Mouse (Mus musculus) hindbrain, embryonic 14.5 days (tissue): Measurements from ENCODE around the gene Shank3. TPM values are rescaled to one million over a fixed set of nuclear protein-coding genes. Genes with fewer than 3 reads are reported as not detected.

Experiments used
- ATAC-seq: fragments of 200-750 bp; cut with Nextera tagmentation; 2 replicates; pipeline ENCODE4 v1.8.0; 2017; ENCODE audit warnings: moderate number of reproducible peaks, mild to moderate bottlenecking, moderate TSS enrichment, moderate library complexity; ENCODE audit not compliant: low FRiP score
- DNase-seq: peaks from one replicate; pipeline ENCODE4 v3.0.0-alpha.2; 2015; ENCODE audit warnings: low spot score
- H3K27ac ChIP-seq: fragments of 300-500 bp; sonication (generic); 2 replicates; pipeline ENCODE4 v1.5.1; 2014; ENCODE audit warnings: mild to moderate bottlenecking, moderate library complexity
- H3K27me3 ChIP-seq: fragments of 300-500 bp; sonication (generic); 2 replicates; pipeline ENCODE4 v1.6.1; 2014; ENCODE audit warnings: mild to moderate bottlenecking, low read length, mixed read lengths; ENCODE audit not compliant: control insufficient read depth, insufficient read depth
- H3K36me3 ChIP-seq: fragments of 300-500 bp; sonication (generic); replicated peaks from 2 replicates; pipeline ENCODE4 v1.6.1; 2014; ENCODE audit not compliant: control insufficient read depth, insufficient read depth
- H3K4me1 ChIP-seq: fragments of 300-500 bp; sonication (generic); replicated peaks from 2 replicates; pipeline ENCODE4 v1.6.1; 2014; ENCODE audit warnings: antibody characterized with exemption, low read length, mixed read lengths; ENCODE audit not compliant: control insufficient read depth, insufficient read depth
- H3K4me2 ChIP-seq: fragments of 300-500 bp; sonication (generic); replicated peaks from 2 replicates; pipeline ENCODE4 v1.6.1; 2014; ENCODE audit warnings: mild to moderate bottlenecking, moderate library complexity
- H3K4me3 ChIP-seq: fragments of 300-500 bp; sonication (generic); replicated peaks from 2 replicates; pipeline ENCODE4 v1.5.1; 2014; ENCODE audit warnings: mild to moderate bottlenecking, low read length
- H3K9ac ChIP-seq: fragments of 300-500 bp; sonication (generic); 2 replicates; pipeline ENCODE4 v1.6.1; 2014
- H3K9me3 ChIP-seq: fragments of 300-500 bp; sonication (generic); 2 replicates; pipeline ENCODE4 v1.6.1; 2016; ENCODE audit warnings: low read length; ENCODE audit not compliant: control insufficient read depth
- WGBS: fragments of 180-500 bp; shearing (Covaris S2); extraction: QIAGEN DNeasy Blood & Tissue Kit; methylation state at CpG from one replicate; pipeline ENCODE4 v1.1.7; 2014; 5-methylcytosine and 5-hydroxymethylcytosine counted together
- polyA plus RNA-seq: library from polyadenylated mRNA; unstranded; fragments of >200 nt; fragmentation: Nextera tagmentation; extraction: Ambion mirVana; gene quantifications from 2 replicates; pipeline ENCODE4 v1.2.1, GENCODE M21; 2014

The Shank3 gene
- polyA plus RNA-seq, 1 experiment from 2014 or later, result 8.6 TPM

DNA sequence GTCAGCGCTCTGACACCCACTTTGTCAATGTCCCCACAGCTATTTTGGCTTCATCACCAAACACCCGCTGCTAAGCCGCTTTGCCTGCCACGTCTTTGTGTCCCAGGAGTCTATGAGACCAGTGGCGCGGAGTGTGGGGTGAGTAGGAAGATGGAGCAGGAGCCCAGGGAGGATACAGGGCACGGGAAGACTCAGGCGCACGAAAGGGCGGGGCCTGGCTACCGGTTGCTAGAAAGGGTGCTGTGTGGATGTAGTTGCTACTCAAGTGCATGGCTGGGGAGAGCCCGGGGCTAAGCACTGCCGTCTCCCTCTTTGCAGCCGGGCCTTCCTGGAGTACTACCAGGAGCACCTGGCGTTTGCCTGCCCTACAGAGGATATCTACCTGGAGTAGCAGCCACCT is 38.1 kb upstream of the Shank3 start:
- WGBS, result 85% methylated on average over 15 of the region's 15 CpGs
- Histone ChIP-seq H3K9ac (no peak overlapping the region), H3K4me2 (no peak overlapping the region), H3K36me3 (peaks cover 82% of the 10 kb centered on the region), H3K27me3 (no peaks in the 10 kb centered on the region), H3K27ac (no peak overlapping the region), H3K4me3 (no peak overlapping the region), H3K4me1 (no peaks in the 10 kb centered on the region), H3K9me3 (no peaks in the 10 kb centered on the region)
- ATAC-seq, result no peak
- no peak for DNase-seq

DNA sequence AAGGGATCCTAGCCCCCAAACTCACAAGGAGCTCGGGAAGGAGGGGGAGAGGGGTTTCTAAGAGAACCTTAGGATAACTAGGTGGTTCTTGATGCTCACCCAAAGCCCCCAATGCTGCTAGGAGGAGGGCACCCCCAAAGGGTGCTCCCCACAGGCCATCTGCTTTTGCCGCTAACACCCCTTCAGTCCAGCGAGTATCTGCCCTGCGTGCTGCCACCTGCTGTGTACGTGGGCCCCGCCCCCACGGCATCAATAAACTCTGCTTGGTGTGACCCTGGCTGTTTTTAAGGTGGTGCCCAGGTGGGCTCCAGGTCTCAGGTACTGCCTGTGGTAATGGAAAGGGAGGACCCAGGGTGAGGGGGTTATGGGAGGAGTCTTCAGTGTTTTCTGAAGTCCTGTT is 37.2 kb upstream of the Shank3 start:
- Histone ChIP-seq H3K4me1 (no peaks in the 10 kb centered on the region), H3K9me3 (no peaks in the 10 kb centered on the region), H3K27me3 (no peaks in the 10 kb centered on the region), H3K4me2 (no peak overlapping the region), H3K27ac (no peak overlapping the region), H3K9ac (no peak overlapping the region), H3K4me3 (no peak overlapping the region), H3K36me3 (peaks cover 73% of the 10 kb centered on the region)
- ATAC-seq (no peak), DNase-seq (no peak)
- 81% methylated on average over 7 of the region's 7 CpGs for WGBS

DNA sequence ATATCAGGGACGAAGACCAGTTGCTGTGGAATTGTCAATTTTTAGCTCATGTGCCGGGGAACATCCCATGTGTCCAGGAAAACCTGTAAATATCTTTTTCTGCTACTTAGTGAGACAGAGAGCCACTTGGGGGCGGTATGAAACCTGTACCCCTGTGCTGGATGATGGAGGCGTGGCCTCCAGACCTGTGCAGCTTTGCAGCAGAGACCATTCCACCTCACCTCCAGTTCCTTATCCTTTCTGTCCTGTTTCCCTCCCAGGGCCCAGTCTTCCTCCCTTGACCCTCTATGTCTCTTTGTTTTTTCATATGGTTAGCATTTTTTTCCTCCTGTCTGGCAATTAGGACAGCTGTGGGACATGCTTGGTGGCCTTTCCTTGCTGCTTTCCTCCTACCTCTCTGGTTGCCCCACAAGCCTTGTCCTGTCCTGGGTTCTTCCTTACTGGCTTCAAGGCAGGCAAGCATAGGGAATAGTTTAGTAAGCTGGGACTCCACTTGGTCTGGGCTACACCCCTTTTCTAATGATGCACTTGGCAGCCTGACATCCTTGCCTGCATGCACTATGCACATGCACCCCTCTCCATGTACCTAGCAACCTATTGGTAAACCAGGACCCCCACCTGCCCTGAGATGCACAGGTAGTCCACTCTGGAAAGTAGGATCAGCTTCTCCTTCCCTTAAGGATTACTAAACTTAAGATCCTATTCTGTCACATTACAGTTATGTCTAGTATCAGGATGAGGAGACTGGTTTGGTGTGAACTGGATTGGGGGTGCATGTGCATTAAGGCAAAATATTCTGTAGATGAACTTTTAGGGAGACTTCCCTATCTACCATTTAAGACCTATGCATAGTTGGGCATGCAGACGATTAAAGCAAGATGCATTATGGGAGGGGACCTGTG is 35.8 kb upstream of the Shank3 start:
- Histone ChIP-seq H3K36me3 (peaks cover 59% of the 10 kb centered on the region), H3K9me3 (no peaks in the 10 kb centered on the region), H3K27me3 (no peaks in the 10 kb centered on the region), H3K4me1 (no peaks in the 10 kb centered on the region), H3K9ac (no peak overlapping the region), H3K4me2 (no peak overlapping the region), H3K4me3 (no peak overlapping the region), H3K27ac (no peak overlapping the region)
- ATAC-seq (no peak), DNase-seq (no peak)
- WGBS, result 70% methylated on average over 5 of the region's 5 CpGs

DNA sequence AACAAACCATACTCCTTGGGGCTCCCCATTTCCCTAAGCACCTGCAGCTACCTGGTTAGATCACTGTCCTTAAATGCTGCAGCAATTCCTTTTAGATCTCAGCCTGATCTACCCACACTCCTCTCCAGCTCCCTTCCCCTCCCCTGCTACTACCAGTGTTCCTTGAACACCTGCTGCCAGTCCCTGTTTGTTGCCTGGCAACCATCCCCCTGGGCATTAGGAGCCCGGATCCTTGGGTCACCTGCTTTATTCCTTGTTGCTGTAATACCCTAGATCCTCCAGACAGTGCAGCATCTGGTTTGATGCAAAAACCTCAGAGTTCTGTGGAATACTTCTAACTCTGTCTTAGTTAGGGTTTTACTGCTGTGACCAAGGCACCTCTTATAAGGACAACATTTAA is 34.4 kb upstream of the Shank3 start:
- H3K27ac ChIP-seq, result no peak overlapping the region
- ATAC-seq (peak; percentile 44; the same call in 1 of the 2 replicates), DNase-seq (peak; percentile 42)
- WGBS, result 7% methylated on average over 1 of the region's 1 CpGs
- peaks cover 46% of the 10 kb centered on the region for H3K36me3 ChIP-seq
- no peak overlapping the region for H3K4me2 ChIP-seq
- no peaks in the 10 kb centered on the region for H3K27me3 ChIP-seq
- H3K4me3 ChIP-seq, result no peak overlapping the region
- no peaks in the 10 kb centered on the region for H3K4me1 ChIP-seq
- no peak overlapping the region for H3K9ac ChIP-seq
- H3K9me3 ChIP-seq, result no peaks in the 10 kb centered on the region

DNA sequence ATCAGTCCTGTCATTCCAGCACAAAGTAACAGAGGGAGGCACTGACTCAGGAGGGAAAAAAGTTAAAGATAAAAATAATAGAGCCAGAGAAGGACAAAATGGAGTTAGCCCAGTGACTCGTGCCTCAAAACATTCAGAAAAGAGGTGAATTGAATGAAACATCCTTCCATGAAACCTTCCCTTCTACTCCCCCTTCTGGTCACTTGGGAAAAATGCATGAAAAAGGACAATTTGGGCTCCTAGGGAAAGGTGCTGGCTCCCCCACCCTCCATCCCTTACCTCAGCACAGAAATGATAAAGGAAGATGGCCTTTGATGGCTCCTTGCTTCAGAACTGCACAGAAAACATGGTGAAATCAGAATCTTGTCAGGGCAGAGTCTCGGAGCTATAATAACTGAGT is 30.8 kb upstream of the Shank3 start:
- Histone ChIP-seq H3K27me3 (no peaks in the 10 kb centered on the region), H3K4me2 (no peak overlapping the region), H3K9me3 (no peaks in the 10 kb centered on the region), H3K36me3 (peaks cover 10% of the 10 kb centered on the region), H3K9ac (no peak overlapping the region), H3K27ac (no peak overlapping the region), H3K4me3 (no peak overlapping the region), H3K4me1 (no peaks in the 10 kb centered on the region)
- ATAC-seq (no peak), DNase-seq (peak; percentile 63)
- WGBS, result 34% methylated on average over 2 of the region's 2 CpGs

DNA sequence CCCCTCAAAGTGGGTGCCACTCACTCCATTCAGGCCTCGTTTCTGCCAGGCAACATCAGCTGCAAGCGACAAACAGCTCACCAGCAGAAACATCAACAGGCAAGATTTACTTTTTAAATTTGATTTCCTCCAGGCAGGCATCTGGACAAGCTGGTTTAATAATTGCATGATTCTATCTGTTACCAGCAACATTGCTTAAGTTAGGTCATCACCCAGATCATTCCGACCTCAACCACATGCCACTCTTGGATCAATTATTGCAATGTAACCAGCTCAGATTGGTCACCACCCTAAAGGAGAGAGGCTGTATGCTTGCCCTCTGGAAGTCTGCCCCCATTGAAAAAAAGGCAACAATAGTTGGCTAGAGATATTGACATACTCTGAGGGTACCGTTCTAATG is 27.9 kb upstream of the Shank3 start:
- WGBS, result 85% methylated on average over 4 of the region's 4 CpGs
- no peaks in the 10 kb centered on the region for H3K27me3 ChIP-seq
- H3K4me1 ChIP-seq, result peaks cover 10% of the 10 kb centered on the region
- H3K9ac ChIP-seq, result no peak overlapping the region
- ATAC-seq (no peak), DNase-seq (no peak)
- H3K27ac ChIP-seq, result no peak overlapping the region
- no peaks in the 10 kb centered on the region for H3K36me3 ChIP-seq
- no peak overlapping the region for H3K4me2 ChIP-seq
- no peaks in the 10 kb centered on the region for H3K9me3 ChIP-seq
- H3K4me3 ChIP-seq, result no peak overlapping the region

DNA sequence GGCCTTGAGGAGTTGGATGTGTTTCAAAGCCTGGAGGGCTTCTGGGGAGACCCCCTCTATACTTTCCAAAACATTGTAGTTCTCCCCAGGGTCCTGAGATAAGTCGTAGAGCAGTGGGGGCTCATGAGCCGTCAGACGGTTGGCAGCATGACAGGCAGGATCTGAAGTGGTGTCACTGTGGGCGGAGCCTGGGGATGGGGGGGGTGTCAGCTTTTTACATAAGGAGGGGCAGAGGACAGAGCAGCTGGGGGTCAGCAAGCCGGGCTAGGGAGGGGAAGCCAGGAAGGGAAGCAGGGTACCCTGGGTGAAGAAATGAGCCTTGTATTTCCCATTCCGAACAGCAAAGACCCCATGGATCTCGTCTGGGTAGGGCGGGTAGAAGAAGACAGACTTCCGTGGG is 26.1 kb upstream of the Shank3 start:
- no peak for ATAC-seq
- WGBS, result 87% methylated on average over 9 of the region's 9 CpGs
- no peak overlapping the region for H3K4me3 ChIP-seq
- no peak overlapping the region for H3K27ac ChIP-seq
- DNase-seq, result no peak
- H3K4me1 ChIP-seq, result peaks cover 21% of the 10 kb centered on the region
- H3K36me3 ChIP-seq, result no peaks in the 10 kb centered on the region
- no peak overlapping the region for H3K9ac ChIP-seq
- H3K9me3 ChIP-seq, result no peaks in the 10 kb centered on the region
- no peaks in the 10 kb centered on the region for H3K27me3 ChIP-seq
- H3K4me2 ChIP-seq, result no peak overlapping the region

DNA sequence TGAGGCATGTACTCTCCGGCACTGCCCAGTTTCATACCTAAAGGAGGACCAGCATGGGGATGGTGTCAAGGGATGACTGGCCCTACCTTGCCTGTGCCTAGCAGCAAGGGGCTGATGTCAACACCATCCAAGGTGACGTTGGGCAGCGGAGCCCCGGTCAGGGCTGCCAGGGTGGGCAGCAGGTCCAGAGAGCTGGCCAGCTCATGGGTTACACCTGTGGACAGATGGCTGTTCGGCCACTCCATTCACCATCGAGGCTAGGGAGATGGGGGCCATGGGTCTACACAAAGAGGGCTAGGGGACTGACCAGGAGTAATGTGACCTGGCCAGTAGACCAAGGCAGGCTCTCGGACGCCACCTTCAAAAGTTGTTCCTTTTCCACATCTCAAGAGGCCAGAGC is 25.5 kb upstream of the Shank3 start:
- DNase-seq, result no peak
- Histone ChIP-seq H3K4me1 (peaks cover 21% of the 10 kb centered on the region), H3K27me3 (no peaks in the 10 kb centered on the region), H3K4me2 (no peak overlapping the region), H3K4me3 (no peak overlapping the region), H3K9me3 (no peaks in the 10 kb centered on the region), H3K36me3 (no peaks in the 10 kb centered on the region), H3K27ac (no peak overlapping the region), H3K9ac (no peak overlapping the region)
- WGBS, result 97% methylated on average over 8 of the region's 8 CpGs
- ATAC-seq, result no peak

DNA sequence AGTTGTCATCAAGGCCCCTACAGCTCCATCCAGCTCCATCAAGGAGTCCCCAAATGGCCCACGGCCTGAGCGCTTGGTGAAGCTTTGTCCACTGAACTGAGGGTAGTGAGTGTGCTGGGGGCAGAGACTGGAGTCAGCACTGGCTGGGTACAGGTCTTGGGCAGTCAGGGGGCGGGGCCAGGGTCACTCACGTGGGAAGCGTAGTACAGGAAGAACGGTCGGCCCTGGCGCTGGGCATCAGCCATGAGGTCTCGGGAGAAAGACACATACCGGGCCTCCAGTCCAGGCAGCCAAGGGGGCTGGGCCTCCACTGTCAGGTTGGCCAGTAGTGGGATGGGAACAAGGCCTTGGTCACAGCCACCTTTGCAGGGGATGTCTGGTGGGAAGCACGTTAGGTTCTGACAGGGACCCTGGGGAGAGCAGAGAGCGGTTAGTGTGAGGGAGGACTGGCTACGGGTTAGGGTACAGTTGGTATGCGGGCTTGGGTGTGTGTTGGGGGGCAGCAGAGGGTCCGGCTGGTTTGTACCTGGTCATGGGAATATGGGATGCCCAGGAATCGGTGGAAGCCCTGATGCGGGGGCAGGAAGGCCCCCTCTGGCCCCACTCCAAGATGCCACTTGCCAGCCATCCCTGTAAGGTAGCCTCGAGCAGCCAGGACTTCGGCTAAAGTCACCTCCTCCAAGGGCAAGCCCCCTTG is 24.7 kb upstream of the Shank3 start:
- Histone ChIP-seq H3K9me3 (no peaks in the 10 kb centered on the region), H3K4me3 (no peak overlapping the region), H3K9ac (no peak overlapping the region), H3K4me2 (peak overlapping the region; percentile 81), H3K4me1 (peaks cover 21% of the 10 kb centered on the region), H3K27ac (no peak overlapping the region), H3K27me3 (no peaks in the 10 kb centered on the region), H3K36me3 (no peaks in the 10 kb centered on the region)
- WGBS, result 91% methylated on average over 19 of the region's 19 CpGs
- ATAC-seq, result no peak
- DNase-seq, result no peak
